Mouse (Mus musculus): Measurements from ENCODE around the gene Slc9a3. TPM values are rescaled to one million over a fixed set of nuclear protein-coding genes. Genes with fewer than 3 reads are reported as not detected.

Gene Slc9a3
- total and polyA plus RNA-seq, 3 experiments = 0.04 TPM; not detected in 2

DNA sequence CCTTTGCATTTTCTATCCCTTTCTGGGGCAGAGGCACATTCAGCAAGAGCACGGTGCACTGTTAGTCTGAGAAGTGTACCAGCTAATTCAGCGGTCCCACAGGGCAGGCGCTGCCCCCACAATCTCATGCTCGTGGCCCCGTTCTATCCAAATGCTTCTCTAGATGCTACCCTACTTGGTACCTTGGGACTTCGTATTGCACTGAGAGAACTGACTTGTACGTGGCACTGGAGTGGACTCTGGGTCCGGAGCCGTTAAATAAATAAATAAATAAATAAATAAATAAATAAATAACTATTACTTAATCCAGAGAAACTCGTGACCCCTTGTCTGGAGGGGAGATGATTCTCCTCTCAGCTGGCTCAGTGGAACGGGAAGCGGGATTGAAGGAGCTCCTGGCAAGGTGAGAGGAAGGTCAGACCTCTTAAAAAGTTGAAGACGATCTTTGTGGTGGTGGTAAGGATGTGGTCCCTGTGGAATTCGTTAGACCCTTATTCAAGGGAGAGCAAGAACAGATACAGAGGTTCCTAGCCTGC lies 606 bp downstream of the Slc9a3 start:
- H3K4me3 ChIP-seq (ENCODE audit: control insufficient read depth in 1 of 2, insufficient read depth in 1 of 2, low read depth in 2 of 2, low read length in 2 of 2) = no peak overlapping the region
- no peak overlapping the region for H3K9ac ChIP-seq (ENCODE audit: control insufficient read depth, low read depth, low read length, poor library complexity, severe bottlenecking)
- TF ChIP-seq MEF2A (IDR thresholded peaks at IDR 0.05; ENCODE audit: extremely low read depth, insufficient replicate concordance, low read depth, low read length, poor library complexity, severe bottlenecking) (no peak), MYB (IDR thresholded peaks at IDR 0.05; ENCODE audit: low read depth, low read length) (no peak), MAFK (IDR thresholded peaks at IDR 0.05; ENCODE audit: borderline replicate concordance, low read depth, low read length) (no peak), MXI1 (IDR thresholded peaks at IDR 0.05; ENCODE audit: low read depth, low read length) (no peak), ETS1 (IDR thresholded peaks at IDR 0.05; ENCODE audit: low read depth, low read length) (no peak)
- H3K36me3 ChIP-seq (ENCODE audit: control insufficient read depth in 1 of 2, insufficient read depth in 2 of 2, low read length in 2 of 2) = no peaks in the 10 kb centered on the region
- H3K9me3 ChIP-seq (replicated peaks; ENCODE audit: insufficient read depth, low read length) = no peaks in the 10 kb centered on the region
- peaks cover 0 to 4% of the 10 kb centered on the region in 2 experiments; a peak in 2 of 4 replicates for H3K27me3 ChIP-seq (ENCODE audit: control insufficient read depth in 1 of 2, insufficient read depth in 2 of 2, low read length in 2 of 2)
- DNase-seq (ENCODE audit: low read depth, low spot score) = no peak
- no peaks in the 10 kb centered on the region for H3K79me2 ChIP-seq (ENCODE audit: control insufficient read depth, insufficient read depth, low read length, poor library complexity)
- no peak overlapping the region for H3K27ac ChIP-seq (ENCODE audit: control insufficient read depth, low read depth, low read length)
- no peaks in the 10 kb centered on the region for H3K4me1 ChIP-seq (ENCODE audit: control insufficient read depth in 1 of 2, insufficient read depth in 2 of 2, low read length in 2 of 2)

DNA sequence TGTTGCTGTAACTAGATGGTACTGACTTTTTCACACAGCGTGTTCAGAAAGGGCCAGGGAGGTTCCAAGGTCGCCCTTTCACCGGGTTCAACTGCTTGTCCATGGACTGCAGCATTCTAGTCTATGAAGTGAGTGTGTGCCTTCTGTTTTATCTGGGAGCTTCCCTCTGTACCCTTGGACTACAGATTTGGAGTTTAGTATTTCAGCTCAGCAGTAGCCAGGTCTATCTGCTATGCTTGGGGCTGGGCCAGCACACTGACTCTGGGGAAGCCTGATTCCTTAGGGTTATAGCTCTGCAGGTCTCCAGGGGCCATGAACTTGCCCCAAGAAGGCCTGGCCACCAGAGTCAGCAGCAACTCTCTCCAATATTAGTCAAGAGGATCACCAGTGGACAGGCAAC lies 1.4 kb downstream of the Slc9a3 start:
- Histone ChIP-seq H3K79me2 (ENCODE audit: control insufficient read depth, insufficient read depth, low read length, poor library complexity) (no peaks in the 10 kb centered on the region), H3K9me3 (replicated peaks; ENCODE audit: insufficient read depth, low read length) (no peaks in the 10 kb centered on the region), H3K27ac (ENCODE audit: control insufficient read depth, low read depth, low read length) (no peak overlapping the region), H3K9ac (ENCODE audit: control insufficient read depth, low read depth, low read length, poor library complexity, severe bottlenecking) (no peak overlapping the region), H3K36me3 (ENCODE audit: control insufficient read depth in 1 of 2, insufficient read depth in 2 of 2, low read length in 2 of 2) (no peaks in the 10 kb centered on the region), H3K4me3 (ENCODE audit: control insufficient read depth in 1 of 2, insufficient read depth in 1 of 2, low read depth in 2 of 2, low read length in 2 of 2) (no peak overlapping the region), H3K27me3 (ENCODE audit: control insufficient read depth in 1 of 2, insufficient read depth in 2 of 2, low read length in 2 of 2) (peaks cover 0 to 4% of the 10 kb centered on the region in 2 experiments; a peak in 2 of 4 replicates), H3K4me1 (ENCODE audit: control insufficient read depth in 1 of 2, insufficient read depth in 2 of 2, low read length in 2 of 2) (no peaks in the 10 kb centered on the region)
- no peak for DNase-seq (ENCODE audit: low read depth, low spot score)
- TF ChIP-seq BHLHE40 (IDR thresholded peaks at IDR 0.05; ENCODE audit: borderline replicate concordance, low read depth, low read length) (no peak), E2F4 (IDR thresholded peaks at IDR 0.05; ENCODE audit: borderline replicate concordance, low read depth, low read length) (no peak), USF2 (IDR thresholded peaks at IDR 0.05; ENCODE audit: borderline replicate concordance in 1 of 2, insufficient read depth in 1 of 2, low read depth in 1 of 2, low read length in 2 of 2) (no peak), CTCF (IDR thresholded peaks at IDR 0.05 in 2 of 3, conservative IDR thresholded peaks at IDR 0.05 in 1 of 3; ENCODE audit: control insufficient read depth in 1 of 3, insufficient read depth in 1 of 3, low read depth in 2 of 3, low read length in 3 of 3, poor library complexity in 1 of 3, severe bottlenecking in 1 of 3) (no peak), USF1 (IDR thresholded peaks at IDR 0.05; ENCODE audit: low read depth, low read length) (no peak), MYC (IDR thresholded peaks at IDR 0.05; ENCODE audit: low read depth, low read length) (no peak), POLR2A (IDR thresholded peaks at IDR 0.05; ENCODE audit: control insufficient read depth in 1 of 2, insufficient read depth in 1 of 2, low read depth in 1 of 2, low read length in 2 of 2, poor library complexity in 1 of 2) (no peak), CHD1 (IDR thresholded peaks at IDR 0.05; ENCODE audit: low read depth, low read length) (no peak), SMC3 (IDR thresholded peaks at IDR 0.05; ENCODE audit: low read depth, low read length) (no peak)

DNA sequence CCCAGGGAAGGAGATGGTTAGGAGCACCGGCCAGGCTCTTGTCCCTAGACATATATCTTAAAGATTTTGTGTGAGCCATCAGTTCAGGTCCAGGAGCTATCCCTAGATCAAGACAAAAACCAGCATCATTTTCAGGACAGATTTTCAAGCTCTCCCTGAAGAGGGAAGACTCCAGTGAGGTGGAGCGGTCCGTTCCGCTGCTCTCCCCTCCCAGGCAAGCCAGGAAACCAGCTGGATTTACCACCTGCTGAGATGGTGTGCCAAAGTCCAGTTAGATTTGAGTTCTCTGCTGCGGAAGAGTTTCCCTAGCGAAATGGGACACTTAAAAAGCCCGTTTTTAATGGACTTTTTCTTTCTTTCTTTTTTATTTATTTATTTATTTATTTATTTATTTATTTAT lies 6.3 kb downstream of the Slc9a3 start:
- DNase-seq (ENCODE audit: low read depth, low spot score) = no peak
- Histone ChIP-seq H3K36me3 (ENCODE audit: control insufficient read depth in 1 of 2, insufficient read depth in 2 of 2, low read length in 2 of 2) (no peaks in the 10 kb centered on the region), H3K4me3 (ENCODE audit: control insufficient read depth in 1 of 2, insufficient read depth in 1 of 2, low read depth in 2 of 2, low read length in 2 of 2) (no peak overlapping the region), H3K9ac (ENCODE audit: control insufficient read depth, low read depth, low read length, poor library complexity, severe bottlenecking) (no peak overlapping the region), H3K4me1 (ENCODE audit: control insufficient read depth in 1 of 2, insufficient read depth in 2 of 2, low read length in 2 of 2) (no peaks in the 10 kb centered on the region), H3K27me3 (ENCODE audit: control insufficient read depth in 1 of 2, insufficient read depth in 2 of 2, low read length in 2 of 2) (peaks cover 0 to 5% of the 10 kb centered on the region in 2 experiments; a peak in 3 of 4 replicates), H3K27ac (ENCODE audit: control insufficient read depth, low read depth, low read length) (no peak overlapping the region), H3K79me2 (ENCODE audit: control insufficient read depth, insufficient read depth, low read length, poor library complexity) (no peaks in the 10 kb centered on the region), H3K9me3 (replicated peaks; ENCODE audit: insufficient read depth, low read length) (no peaks in the 10 kb centered on the region)
- TF ChIP-seq MXI1 (IDR thresholded peaks at IDR 0.05; ENCODE audit: low read depth, low read length) = no peak
- no peak for TF ChIP-seq USF1 (IDR thresholded peaks at IDR 0.05; ENCODE audit: low read depth, low read length)
- no peak for TF ChIP-seq NRF1 (IDR thresholded peaks at IDR 0.05; ENCODE audit: insufficient read depth, low read depth, low read length, poor library complexity, severe bottlenecking)
- TF ChIP-seq MAX (IDR thresholded peaks at IDR 0.05; ENCODE audit: low read length) = no peak
- TF ChIP-seq MYB (IDR thresholded peaks at IDR 0.05; ENCODE audit: low read depth, low read length) = no peak
